Mouse (Mus musculus) intestine, embryonic 15.5 days (tissue): ENCODE results near the gene Olfr342. TPM values are rescaled to one million over a fixed set of nuclear protein-coding genes. Genes with fewer than 3 reads are reported as not detected.

Experiments
- ATAC-seq: fragments of 200-750 bp; cut with Nextera tagmentation; 2 replicates; pipeline ENCODE4 v1.8.0; 2017; ENCODE audit warnings: moderate TSS enrichment, moderate library complexity
- H3K27ac ChIP-seq: fragments of 300-500 bp; sonication (generic); 2 replicates; pipeline ENCODE4 v1.5.1; 2015; ENCODE audit warnings: mild to moderate bottlenecking, inconsistent platforms
- H3K27me3 ChIP-seq: fragments of 300-500 bp; sonication (generic); replicated peaks from 2 replicates; pipeline ENCODE4 v1.6.1; 2015; ENCODE audit warnings: inconsistent platforms
- H3K36me3 ChIP-seq: fragments of 300-500 bp; sonication (generic); 2 replicates; pipeline ENCODE4 v1.6.1; 2015; ENCODE audit warnings: inconsistent platforms
- H3K4me1 ChIP-seq: fragments of 300-500 bp; sonication (generic); replicated peaks from 2 replicates; pipeline ENCODE4 v1.6.1; 2015; ENCODE audit warnings: inconsistent platforms
- H3K4me2 ChIP-seq: fragments of 300-500 bp; sonication (generic); replicated peaks from 2 replicates; pipeline ENCODE4 v1.6.1; 2015; ENCODE audit warnings: mild to moderate bottlenecking, inconsistent platforms
- H3K4me3 ChIP-seq: fragments of 300-500 bp; sonication (generic); replicated peaks from 2 replicates; pipeline ENCODE4 v1.5.1; 2015; ENCODE audit warnings: inconsistent platforms
- H3K9ac ChIP-seq: fragments of 300-500 bp; sonication (generic); 2 replicates; pipeline ENCODE4 v1.6.1; 2015; ENCODE audit warnings: inconsistent platforms
- H3K9me3 ChIP-seq: fragments of 300-500 bp; sonication (generic); 2 replicates; pipeline ENCODE4 v1.6.1; 2016; ENCODE audit warnings: inconsistent platforms
- WGBS: fragments of 180-500 bp; shearing (Covaris S2); methylation state at CpG from one replicate; pipeline ENCODE4 v1.1.7; 2015; 5-methylcytosine and 5-hydroxymethylcytosine counted together
- polyA plus RNA-seq: library from polyadenylated mRNA; unstranded; fragments of >200 nt; fragmentation: Nextera tagmentation; extraction: Ambion mirVana; gene quantifications from 2 replicates; pipeline ENCODE4 v1.2.1, GENCODE M21; 2015

Gene Olfr342
- not detected in 2 replicates for polyA plus RNA-seq

GRCm38 (mm10) chr2:36524698-36525097, at the start of gene Olfr342:
Gene Olfr342, plus strand, starts transcription at chr2:36524998.
- Histone ChIP-seq H3K9ac (no peak within 1 kb of the TSS), H3K4me1 (no peaks in the 10 kb centered on the region), H3K36me3 (no peaks in the 10 kb centered on the region), H3K27ac (no peak within 1 kb of the TSS), H3K4me2 (no peak within 1 kb of the TSS), H3K4me3 (no peak within 1 kb of the TSS), H3K9me3 (no peaks in the 10 kb centered on the region), H3K27me3 (no peaks in the 10 kb centered on the region)
- ATAC-seq = no peak
- 72% methylated on average over 3 of the region's 3 CpGs for WGBS

GRCm38 (mm10) chr2:36482368-36482767, 42.4 kb upstream of the Olfr342 start, which contains the start of gene Olfr341:
Gene Olfr341, minus strand, starts transcription at chr2:36482468.
- Histone ChIP-seq H3K27ac (no peak within 1 kb of the TSS), H3K4me1 (no peaks in the 10 kb centered on the region), H3K36me3 (no peaks in the 10 kb centered on the region)

GRCm38 (mm10) chr2:36565156-36565555, 40.4 kb downstream of the Olfr342 start:
- ATAC-seq = no peak
- H3K9me3 ChIP-seq = no peaks in the 10 kb centered on the region

More at GRCm38 (mm10) chr2:36482368-36482767, 42.4 kb upstream of the Olfr342 start, which contains the start of gene Olfr341:
- no peak within 1 kb of the TSS for H3K9ac ChIP-seq
- H3K4me3 ChIP-seq = no peak within 1 kb of the TSS
- ATAC-seq = no peak
- H3K9me3 ChIP-seq = no peaks in the 10 kb centered on the region
- no peak within 1 kb of the TSS for H3K4me2 ChIP-seq
- no peaks in the 10 kb centered on the region for H3K27me3 ChIP-seq

GRCm38 (mm10) chr2:36566362-36566761, 41.6 kb downstream of the Olfr342 start, which contains the start of gene Olfr344:
Gene Olfr344, plus strand, starts transcription at chr2:36566662.
- no peaks in the 10 kb centered on the region for H3K36me3 ChIP-seq
- H3K27me3 ChIP-seq = no peaks in the 10 kb centered on the region
- H3K4me2 ChIP-seq = no peak within 1 kb of the TSS
- no peaks in the 10 kb centered on the region for H3K9me3 ChIP-seq
- H3K27ac ChIP-seq = no peak within 1 kb of the TSS
- 74% methylated on average over 1 of the region's 1 CpGs for WGBS
- no peak for ATAC-seq
- H3K4me1 ChIP-seq = no peaks in the 10 kb centered on the region
- no peak within 1 kb of the TSS for H3K4me3 ChIP-seq
- no peak within 1 kb of the TSS for H3K9ac ChIP-seq

More at GRCm38 (mm10) chr2:36565156-36565555, 40.4 kb downstream of the Olfr342 start:
- Histone ChIP-seq H3K4me3 (no peak overlapping the region), H3K27ac (no peak overlapping the region), H3K4me1 (no peaks in the 10 kb centered on the region), H3K9ac (no peak overlapping the region), H3K4me2 (no peak overlapping the region), H3K36me3 (no peaks in the 10 kb centered on the region), H3K27me3 (no peaks in the 10 kb centered on the region)

GRCm38 (mm10) chr2:36567022-36567421, 42.2 kb downstream of the Olfr342 start:
- no peaks in the 10 kb centered on the region for H3K36me3 ChIP-seq
- no peaks in the 10 kb centered on the region for H3K4me1 ChIP-seq
- H3K9ac ChIP-seq = no peak overlapping the region
- no peak overlapping the region for H3K4me2 ChIP-seq
- no peak overlapping the region for H3K27ac ChIP-seq
- ATAC-seq = no peak
- H3K4me3 ChIP-seq = no peak overlapping the region
- H3K27me3 ChIP-seq = no peaks in the 10 kb centered on the region
- H3K9me3 ChIP-seq = no peaks in the 10 kb centered on the region

- WGBS = 96% methylated on average over 3 of the region's 3 CpGs
Observed at GRCm38 (mm10) chr2:36567845-36568244, 43.0 kb downstream of the Olfr342 start.

More at GRCm38 (mm10) chr2:36567845-36568244, 43.0 kb downstream of the Olfr342 start:
- no peak for ATAC-seq
- H3K36me3 ChIP-seq = no peaks in the 10 kb centered on the region
- no peaks in the 10 kb centered on the region for H3K4me1 ChIP-seq
- no peak overlapping the region for H3K4me3 ChIP-seq
- no peak overlapping the region for H3K9ac ChIP-seq
- no peak overlapping the region for H3K27ac ChIP-seq
- no peak overlapping the region for H3K4me2 ChIP-seq
- H3K9me3 ChIP-seq = no peaks in the 10 kb centered on the region
- H3K27me3 ChIP-seq = no peaks in the 10 kb centered on the region

Other genes starting within 250 kb of the Olfr342 start
- gene Olfr338, start 151.5 kb upstream of the Olfr342 start, polyA plus RNA-seq = 0.03 TPM in 1 of 2 replicates, not detected in the other
- not detected in 2 replicates for gene Olfr339, start 106.1 kb upstream of the Olfr342 start, polyA plus RNA-seq
- not detected in 2 replicates for gene Olfr340, start 72.4 kb upstream of the Olfr342 start, polyA plus RNA-seq
- not detected in 2 replicates for gene Olfr341, start 42.5 kb upstream of the Olfr342 start, polyA plus RNA-seq
- not detected in 2 replicates for gene Olfr344, start 41.7 kb downstream of the Olfr342 start, polyA plus RNA-seq
- gene Olfr345, start 115.0 kb downstream of the Olfr342 start, polyA plus RNA-seq = not detected in 2 replicates
- gene Olfr346, start 160.8 kb downstream of the Olfr342 start, polyA plus RNA-seq = not detected in 2 replicates
- gene Olfr347, start 206.9 kb downstream of the Olfr342 start, polyA plus RNA-seq = not detected in 2 replicates